Mouse (Mus musculus) C2C12 (cell line): ENCODE results near the gene Tomm20.

Experiments used
- MAX ChIP-seq: IDR thresholded peaks from one replicate; pipeline ENCODE4 v1.6.1; 2011; ENCODE audit warnings: mild to moderate bottlenecking, control low read depth
- USF1 ChIP-seq: IDR thresholded peaks from one replicate; pipeline ENCODE4 v1.6.1; 2011; ENCODE audit warnings: low read depth, mild to moderate bottlenecking, control low read depth, moderate library complexity

DNA sequence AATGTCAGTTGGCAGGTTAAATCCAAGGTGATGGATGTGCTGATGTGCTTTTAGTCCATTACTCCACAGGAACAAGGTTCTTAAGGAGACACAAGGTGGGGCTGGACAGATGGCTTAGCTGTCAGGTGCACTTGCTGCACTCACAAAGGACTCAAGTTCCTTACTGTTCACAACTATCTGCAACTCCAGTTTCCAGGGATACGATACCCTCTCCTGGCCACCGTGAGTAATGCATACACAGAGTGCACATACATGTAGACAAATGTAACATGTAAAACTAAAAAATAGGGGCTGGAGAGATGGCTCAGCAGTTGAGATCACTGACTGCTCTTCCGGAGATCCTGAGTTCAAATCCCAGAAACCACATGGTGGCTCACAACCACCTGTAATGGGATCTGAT is 40.3 kb downstream of the Tomm20 start:
- no peak for TF ChIP-seq USF1
- TF ChIP-seq MAX, result no peak
